Mouse (Mus musculus) Muller cell, postnatal 12 days (primary cell): ENCODE measurements at regions not wholly inside any gene's neighbourhood (a gene's known extent, or its start where the extent isn't known, plus 50 kb on each side); places are given as distances from the start of the nearest gene placed in this dataset.

Experiments
- DNase-seq: peaks from one replicate; pipeline ENCODE4 v3.0.0-alpha.2; 2015; ENCODE audit errors: inconsistent ontology term

GRCm38 (mm10) chr10:66909905-66910681 lies 185.8 kb upstream of the Jmjd1c start:
- DNase-seq, result no peak

DNA sequence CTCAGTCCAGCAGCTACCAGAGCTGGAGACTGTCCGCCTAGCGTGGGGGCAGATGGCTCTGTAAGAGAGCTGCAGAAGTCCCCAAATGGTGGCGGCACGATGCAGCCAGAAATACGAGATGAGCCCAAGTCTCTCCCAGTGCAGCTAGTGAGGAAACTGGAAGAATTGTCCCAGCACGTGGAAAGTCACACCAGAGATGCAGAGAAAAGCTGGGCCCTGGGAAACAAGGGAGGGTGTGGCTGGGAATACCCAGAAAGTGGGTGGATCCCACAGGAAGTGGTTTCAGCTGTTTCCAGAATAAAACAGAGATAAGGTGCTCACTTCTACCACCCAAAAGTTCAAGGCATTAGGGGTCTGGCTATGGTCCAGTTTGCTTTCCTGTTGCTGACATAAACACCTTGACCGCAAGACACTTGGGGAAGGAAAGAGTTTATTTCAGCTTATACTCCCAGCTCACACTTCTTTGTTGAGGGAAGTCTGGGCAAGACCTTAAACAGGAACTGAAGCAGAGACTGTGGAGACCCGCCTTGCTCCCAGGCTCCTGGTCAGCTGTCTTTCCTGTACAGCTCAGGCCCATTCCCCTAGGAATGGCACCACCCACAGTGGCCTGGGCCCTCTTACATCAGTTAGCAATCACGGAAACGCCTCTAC lies 184.5 kb upstream of the Jmjd1c start:
- DNase-seq, result no peak

- no peak for DNase-seq
Observed at GRCm38 (mm10) chr10:66912440-66912839, 183.5 kb upstream of the Jmjd1c start.

- DNase-seq, result no peak
Observed at GRCm38 (mm10) chr10:66913187-66913586, 182.7 kb upstream of the Jmjd1c start.

GRCm38 (mm10) chr10:66913627-66914026 lies 182.3 kb upstream of the Jmjd1c start:
- DNase-seq, result no peak

DNA sequence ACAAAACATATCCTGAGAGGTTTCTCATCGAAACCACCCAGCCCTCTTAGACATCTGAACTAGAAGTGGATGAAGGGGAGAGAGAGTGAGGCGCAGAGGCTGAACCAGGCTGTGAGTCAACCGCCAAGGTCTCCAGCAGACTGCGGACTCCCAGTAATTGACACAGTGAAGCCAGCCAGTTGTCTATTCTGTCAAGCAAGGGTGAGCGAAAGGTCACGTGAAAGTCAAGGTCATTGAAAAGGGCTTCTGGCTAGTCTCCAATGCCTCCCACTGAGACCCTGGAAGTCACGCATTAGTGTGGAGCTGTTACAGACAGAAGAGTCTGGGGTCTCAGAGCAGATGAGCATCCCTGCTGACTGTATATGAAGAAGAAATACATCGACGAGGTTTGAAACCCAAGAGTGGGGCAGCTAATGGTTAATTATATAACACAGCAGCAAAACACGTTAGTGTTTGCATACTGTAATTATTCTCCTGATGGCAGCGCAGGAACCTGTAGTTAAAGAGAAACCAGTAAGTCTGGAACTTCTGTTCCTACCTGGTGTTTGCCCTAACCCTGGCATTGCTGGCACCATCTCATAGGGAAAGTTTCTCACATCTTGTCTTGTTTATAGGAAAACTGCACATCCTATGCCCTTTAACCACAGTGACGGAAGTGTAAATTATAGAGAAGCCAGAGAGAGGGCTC lies 181.5 kb upstream of the Jmjd1c start:
- no peak for DNase-seq

DNA sequence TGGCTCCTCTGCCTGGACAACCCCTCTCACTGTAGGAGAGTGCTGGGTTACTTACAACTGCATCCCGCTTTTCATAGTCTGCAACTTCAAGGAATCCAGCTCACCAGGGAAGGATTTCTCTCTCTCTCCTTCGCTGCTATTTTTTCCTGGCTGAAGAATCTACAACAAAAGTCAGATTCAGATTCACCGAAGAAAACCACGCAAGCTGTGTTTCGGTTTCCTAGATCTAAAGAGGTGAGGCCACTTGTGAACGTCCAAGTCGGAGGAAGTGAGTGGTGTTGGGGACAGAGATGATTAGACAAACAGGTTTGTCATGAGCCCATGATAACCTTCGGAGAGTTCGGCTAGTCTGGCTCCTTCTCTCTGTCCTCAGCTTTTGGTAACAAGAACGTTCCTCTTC lies 180.1 kb upstream of the Jmjd1c start:
- DNase-seq, result no peak

DNA sequence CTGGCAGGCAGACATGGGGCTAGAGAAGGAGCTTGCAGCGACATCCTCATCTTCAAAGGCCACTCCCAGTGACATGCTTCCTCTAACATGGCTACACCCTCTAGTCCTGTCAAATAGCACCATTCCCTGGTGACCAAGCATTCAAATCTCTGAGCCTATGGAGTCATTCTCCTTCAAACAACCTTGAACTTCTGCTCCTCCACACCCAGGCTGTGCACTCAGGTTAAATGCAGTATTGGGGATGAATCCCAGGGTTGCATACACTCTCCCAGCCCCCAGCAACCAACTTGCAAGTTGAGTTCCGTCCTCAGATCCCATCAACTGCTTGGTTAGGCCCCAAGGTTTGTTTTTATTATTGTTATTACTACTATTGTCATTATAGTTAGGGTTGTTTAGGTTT lies 178.2 kb upstream of the Jmjd1c start:
- DNase-seq, result no peak

DNA sequence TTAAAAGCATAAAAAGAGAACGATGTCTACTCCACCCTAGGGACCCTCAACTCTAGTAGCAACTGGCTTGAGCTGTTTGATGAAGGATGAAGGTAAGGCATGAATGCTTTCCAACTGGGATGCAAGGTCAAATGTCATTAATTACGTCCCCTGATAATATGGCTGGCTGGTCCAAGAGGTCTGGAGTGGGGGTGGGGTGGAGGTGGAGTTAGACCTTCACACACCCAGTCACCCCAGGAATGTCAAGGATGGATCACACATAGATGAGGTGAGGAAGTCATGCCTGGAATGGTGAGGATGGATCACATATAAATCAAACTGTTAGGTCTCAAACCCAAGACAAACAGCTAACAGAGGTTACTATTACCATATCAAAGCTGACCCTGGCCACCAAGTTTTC lies 177.2 kb upstream of the Jmjd1c start:
- no peak for DNase-seq

DNA sequence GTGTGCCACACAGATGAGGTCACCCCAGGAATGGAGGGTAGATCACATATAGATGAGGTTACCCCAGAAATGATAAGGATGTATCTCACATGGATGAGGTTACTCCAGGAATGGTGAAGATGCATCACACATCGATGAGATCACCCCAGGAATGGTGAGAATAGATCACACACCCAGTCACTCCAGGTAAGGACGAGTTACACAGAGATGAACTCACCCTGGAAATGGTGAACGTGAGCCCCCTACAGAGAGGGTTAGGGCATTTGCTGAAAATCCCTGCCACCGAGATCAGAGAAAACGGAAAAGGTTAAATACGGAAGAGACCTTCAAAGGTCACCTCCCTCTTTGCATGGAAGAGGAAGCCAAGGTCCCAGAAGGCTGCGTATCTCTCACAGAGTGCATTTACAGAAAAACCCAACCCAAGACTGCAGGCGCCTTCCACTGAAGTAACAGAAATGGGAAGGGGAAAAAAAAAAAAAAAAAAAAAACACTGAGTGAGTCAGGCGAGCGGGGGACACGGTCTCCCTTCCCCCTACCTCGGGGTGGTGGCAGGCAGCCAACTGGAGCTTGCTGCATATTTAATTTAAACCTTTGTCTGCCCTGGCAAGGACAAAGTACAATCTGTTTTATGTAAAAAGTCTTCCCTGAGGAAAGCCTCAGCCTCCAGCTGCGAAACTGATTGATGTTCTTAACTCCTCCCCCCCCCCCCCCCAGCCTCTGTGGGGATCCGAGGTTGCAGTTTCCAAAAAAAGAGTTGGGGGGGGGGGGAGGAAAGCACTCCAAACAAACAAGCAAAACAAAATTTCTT lies 175.8 kb upstream of the Jmjd1c start:
- DNase-seq, result no peak

- peak; percentile 96 for DNase-seq
Observed at GRCm38 (mm10) chr10:66920761-66921684, 174.9 kb upstream of the Jmjd1c start.

GRCm38 (mm10) chr10:66921776-66922175 lies 174.1 kb upstream of the Jmjd1c start:
- DNase-seq, result no peak

GRCm38 (mm10) chr10:66922314-66922713 lies 173.6 kb upstream of the Jmjd1c start:
- DNase-seq, result no peak

DNA sequence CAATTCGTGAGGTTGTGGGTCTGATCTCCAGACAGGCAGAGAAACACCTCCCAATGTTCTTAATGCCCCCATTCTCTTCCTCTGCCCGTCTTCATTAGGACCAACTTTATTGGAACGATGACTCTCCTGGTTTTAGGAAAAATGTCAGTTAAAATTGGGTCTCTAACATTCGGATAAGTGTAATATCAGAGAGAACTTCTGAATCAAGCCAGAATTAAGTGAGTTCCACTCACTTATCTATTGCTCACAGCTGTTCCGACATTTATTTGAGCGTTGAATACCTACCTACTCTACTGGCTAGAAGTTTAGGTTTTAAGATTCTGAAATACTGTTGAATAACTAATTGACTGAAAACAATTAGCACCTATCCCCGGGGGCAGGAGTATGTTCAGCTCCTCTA lies 172.0 kb upstream of the Jmjd1c start:
- no peak for DNase-seq

GRCm38 (mm10) chr10:66924418-66924817 lies 171.5 kb upstream of the Jmjd1c start:
- no peak for DNase-seq

- DNase-seq, result no peak
Observed at GRCm38 (mm10) chr10:66925553-66926127, 170.3 kb upstream of the Jmjd1c start.

GRCm38 (mm10) chr10:66927651-66928050 lies 168.3 kb upstream of the Jmjd1c start:
- DNase-seq, result no peak

- DNase-seq, result peak; percentile 72
Observed at GRCm38 (mm10) chr10:66928211-66928990, 167.5 kb upstream of the Jmjd1c start.

DNA sequence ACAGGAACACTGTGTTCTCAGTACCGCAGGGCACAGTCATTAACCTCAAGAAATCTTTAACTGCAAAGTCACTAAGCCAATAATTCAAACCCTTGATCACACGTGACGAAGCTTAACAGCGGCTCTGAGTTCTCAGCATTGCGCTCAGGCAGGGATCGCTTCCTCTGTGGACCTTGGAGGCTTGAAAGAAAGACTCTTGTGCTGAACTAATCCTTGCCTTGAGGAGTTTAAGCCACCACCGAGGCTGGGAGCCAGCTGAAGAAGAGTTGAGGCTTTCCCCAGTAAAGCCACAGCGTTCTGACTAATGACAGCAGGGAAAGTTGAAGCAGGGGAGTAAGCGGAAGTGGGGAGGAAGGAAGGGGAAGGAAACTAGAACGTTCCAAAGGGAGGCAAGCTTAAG lies 165.4 kb upstream of the Jmjd1c start:
- no peak for DNase-seq

DNA sequence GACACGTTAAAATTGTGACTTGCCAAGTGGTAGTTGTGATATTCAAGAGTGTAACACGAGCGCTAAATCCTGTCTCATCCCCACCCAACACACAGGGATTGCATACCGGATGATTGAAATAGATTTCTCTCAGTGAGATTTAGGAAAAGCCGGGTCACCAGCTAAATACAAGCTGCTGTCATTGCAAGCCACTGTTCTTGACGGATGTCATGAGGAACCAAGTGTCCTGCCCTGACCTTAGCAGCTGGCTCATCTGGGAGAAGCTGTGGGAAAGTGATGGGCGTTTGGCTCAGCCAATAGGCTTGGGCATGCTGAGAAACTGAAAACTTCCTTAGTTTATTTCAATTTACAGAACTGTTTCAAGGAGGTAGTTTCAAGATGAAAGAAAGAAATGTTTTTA lies 164.4 kb upstream of the Jmjd1c start:
- DNase-seq, result no peak
